Mouse (Mus musculus) gastrocnemius, adult 2 months (tissue): ENCODE measurements at regions not wholly inside any gene's neighbourhood (a gene's known extent, or its start where the extent isn't known, plus 50 kb on each side); places are given as distances from the start of the nearest gene placed in this dataset.

Experiments
- DNase-seq: peaks from one replicate; pipeline ENCODE4 v3.0.0; 2022
- H3K27ac ChIP-seq: fragments of 200-600 bp; 2 replicates; pipeline ENCODE4 v1.8.1; 2022; ENCODE audit warnings: mild to moderate bottlenecking
- H3K4me3 ChIP-seq: fragments of 200-600 bp; 2 replicates; pipeline ENCODE4 v1.8.1; 2022; ENCODE audit warnings: mild to moderate bottlenecking, moderate library complexity
- CTCF ChIP-seq: fragments of 200-600 bp; IDR thresholded peaks from 2 replicates; pipeline ENCODE4 v1.8.1; 2022; ENCODE audit warnings: antibody characterized with exemption, mild to moderate bottlenecking, moderate library complexity
- intact Hi-C: fragments of 180-260 bp; cut with DNase I; formaldehyde crosslinking; loops from one replicate; pipeline ENCODE4 v1.15.1; 2025

GRCm38 (mm10) chr14:85965139-85965538 is 1175.9 kb downstream of the Diaph3 start:
- no peak for DNase-seq
- intact Hi-C loops, result no loop called here
- TF ChIP-seq CTCF, result no peak
- Histone ChIP-seq H3K4me3 (no peak overlapping the region), H3K27ac (no peak overlapping the region)

GRCm38 (mm10) chr14:85945707-85946313 is 1195.2 kb downstream of the Diaph3 start:
- no peak for TF ChIP-seq CTCF
- no peak for DNase-seq
- Histone ChIP-seq H3K4me3 (no peak overlapping the region), H3K27ac (no peak overlapping the region)
- intact Hi-C loops, result no loop called here

GRCm38 (mm10) chr14:85942792-85943191 is 1198.2 kb downstream of the Diaph3 start:
- intact Hi-C loops, result no loop called here

GRCm38 (mm10) chr14:85940585-85940984 is 1200.5 kb downstream of the Diaph3 start:
- no peak overlapping the region for H3K4me3 ChIP-seq
- TF ChIP-seq CTCF, result no peak
- DNase-seq, result no peak
- intact Hi-C loops, result no loop called here
- H3K27ac ChIP-seq, result no peak overlapping the region

More at GRCm38 (mm10) chr14:85942792-85943191, 1198.2 kb downstream of the Diaph3 start:
- Histone ChIP-seq H3K27ac (no peak overlapping the region), H3K4me3 (no peak overlapping the region)
- no peak for TF ChIP-seq CTCF
- no peak for DNase-seq

GRCm38 (mm10) chr14:85935091-85935490 is 1205.9 kb downstream of the Diaph3 start:
- TF ChIP-seq CTCF, result no peak
- DNase-seq, result no peak
- no peak overlapping the region for H3K27ac ChIP-seq
- no peak overlapping the region for H3K4me3 ChIP-seq
- intact Hi-C loops, result no loop called here

GRCm38 (mm10) chr14:85930387-85930786 is 1210.6 kb downstream of the Diaph3 start:
- intact Hi-C loops, result no loop called here
- DNase-seq, result no peak
- no peak for TF ChIP-seq CTCF

GRCm38 (mm10) chr14:85918894-85919293 is 1222.1 kb downstream of the Diaph3 start:
- intact Hi-C loops, result no loop called here
- no peak for TF ChIP-seq CTCF
- no peak overlapping the region for H3K27ac ChIP-seq
- no peak for DNase-seq
- H3K4me3 ChIP-seq, result no peak overlapping the region

More at GRCm38 (mm10) chr14:85930387-85930786, 1210.6 kb downstream of the Diaph3 start:
- H3K27ac ChIP-seq, result no peak overlapping the region
- H3K4me3 ChIP-seq, result no peak overlapping the region

GRCm38 (mm10) chr14:85915761-85916160 is 1225.3 kb downstream of the Diaph3 start:
- H3K4me3 ChIP-seq, result no peak overlapping the region
- H3K27ac ChIP-seq, result no peak overlapping the region
- no peak for TF ChIP-seq CTCF
- intact Hi-C loops, result no loop called here
- no peak for DNase-seq

- intact Hi-C loops, result no loop called here
- Histone ChIP-seq H3K27ac (no peak overlapping the region), H3K4me3 (no peak overlapping the region)
- no peak for DNase-seq
- peak; percentile 9; the same call in 1 of the 2 replicates for TF ChIP-seq CTCF
Measured at GRCm38 (mm10) chr14:85897890-85898289, 1243.1 kb downstream of the Diaph3 start.

GRCm38 (mm10) chr14:85861371-85861951 is 1279.6 kb downstream of the Diaph3 start:
- intact Hi-C loops, result no loop called here
- DNase-seq, result no peak
- no peak overlapping the region for H3K27ac ChIP-seq
- TF ChIP-seq CTCF, result no peak
- H3K4me3 ChIP-seq, result no peak overlapping the region

GRCm38 (mm10) chr14:85849490-85849889 is 1291.5 kb downstream of the Diaph3 start:
- DNase-seq, result no peak
- TF ChIP-seq CTCF, result no peak
- intact Hi-C loops, result no loop called here
- H3K27ac ChIP-seq, result no peak overlapping the region
- no peak overlapping the region for H3K4me3 ChIP-seq

- no peak for DNase-seq
Measured at GRCm38 (mm10) chr14:85835494-85835893, 1305.5 kb downstream of the Diaph3 start.

GRCm38 (mm10) chr14:85814920-85815319 is 1326.1 kb downstream of the Diaph3 start:
- intact Hi-C loops, result no loop called here

More at GRCm38 (mm10) chr14:85835494-85835893, 1305.5 kb downstream of the Diaph3 start:
- Histone ChIP-seq H3K27ac (no peak overlapping the region), H3K4me3 (no peak overlapping the region)
- intact Hi-C loops, result no loop called here
- TF ChIP-seq CTCF, result no peak

GRCm38 (mm10) chr14:85784386-85784785 is 1341.0 kb downstream of the Pcdh17 start:
- intact Hi-C loops, result no loop called here
- no peak for DNase-seq
- TF ChIP-seq CTCF, result no peak
- H3K27ac ChIP-seq, result no peak overlapping the region
- no peak overlapping the region for H3K4me3 ChIP-seq

More at GRCm38 (mm10) chr14:85814920-85815319, 1326.1 kb downstream of the Diaph3 start:
- Histone ChIP-seq H3K27ac (no peak overlapping the region), H3K4me3 (no peak overlapping the region)
- no peak for DNase-seq
- TF ChIP-seq CTCF, result no peak
